8 mouse cellular contexts compared by ENCODE assay signal in genomic region chr11:82047746-82048415, GRCm38 (mm10). TPM values are rescaled to one million over a fixed set of nuclear protein-coding genes. Genes with fewer than 3 reads are reported as not detected.
A peak's percentile ranks its signal among the peaks of the same experiment; 100 is the strongest.
DNase-seq lines count a peak whose midpoint lies in the region; ATAC-seq and TF ChIP-seq lines count a peak whose summit lies in the region.

No protein-coding gene starts in this region.

- no peak for TF ChIP-seq POLR2A in lung, adult 2 months (IDR thresholded peaks at IDR 0.05; ENCODE audit: borderline replicate concordance, extremely low read depth, low read depth, low read length)
- no peak for TF ChIP-seq POLR2A in thymus, adult 2 months (IDR thresholded peaks at IDR 0.05; ENCODE audit: control insufficient read depth, extremely low read depth, insufficient read depth, low read length, poor library complexity)

- H3K4me3 ChIP-seq in midbrain, postnatal 0 days (ENCODE audit: low read depth, low read length) = no peak overlapping the region
- no peak overlapping the region for H3K4me3 ChIP-seq in midbrain, embryonic 15.5 days
- no peak overlapping the region for H3K4me3 ChIP-seq in lung, adult 2 months (replicated peaks; ENCODE audit: extremely low read depth, low read depth, low read length)
- H3K4me3 ChIP-seq in thymus, adult 2 months (ENCODE audit: control insufficient read depth, insufficient read depth, low read length) = no peak overlapping the region

- H3K4me1 ChIP-seq in midbrain, postnatal 0 days (ENCODE audit: insufficient read depth, low read length) = no peaks in the 10 kb centered on the region
- no peaks in the 10 kb centered on the region for H3K4me1 ChIP-seq in midbrain, embryonic 15.5 days
- H3K4me1 ChIP-seq in lung, adult 2 months (ENCODE audit: control insufficient read depth, insufficient read depth, low read length) = no peaks in the 10 kb centered on the region
- H3K4me1 ChIP-seq in thymus, adult 2 months (replicated peaks; ENCODE audit: control insufficient read depth, insufficient read depth, low read length) = no peaks in the 10 kb centered on the region

- no peak for ATAC-seq in midbrain, postnatal 0 days (ENCODE audit: low FRiP score)
- no peak for ATAC-seq in midbrain, embryonic 15.5 days (replicated peaks)

- no peak overlapping the region for H3K27ac ChIP-seq in midbrain, postnatal 0 days (ENCODE audit: low read depth, low read length)
- H3K27ac ChIP-seq in midbrain, embryonic 15.5 days = no peak overlapping the region
- no peak overlapping the region for H3K27ac ChIP-seq in thymus, adult 2 months (ENCODE audit: control insufficient read depth, insufficient read depth, low read length)

- H3K9ac ChIP-seq in midbrain, postnatal 0 days (replicated peaks; ENCODE audit: low read length, poor library complexity, severe bottlenecking) = no peak overlapping the region
- H3K9ac ChIP-seq in midbrain, embryonic 15.5 days = no peak overlapping the region

- no peaks in the 10 kb centered on the region for H3K9me3 ChIP-seq in midbrain, postnatal 0 days (ENCODE audit: low read length)
- H3K9me3 ChIP-seq in midbrain, embryonic 15.5 days = no peaks in the 10 kb centered on the region

- no peaks in the 10 kb centered on the region for H3K36me3 ChIP-seq in midbrain, postnatal 0 days (ENCODE audit: insufficient read depth, low read length)
- H3K36me3 ChIP-seq in midbrain, embryonic 15.5 days (replicated peaks) = no peaks in the 10 kb centered on the region
- H3K36me3 ChIP-seq in thymus, adult 2 months (ENCODE audit: control insufficient read depth, insufficient read depth, low read length) = no peaks in the 10 kb centered on the region

- peak; percentile 67 for TF ChIP-seq CTCF in midbrain, postnatal 0 days (IDR thresholded peaks at IDR 0.05)
- peak; percentile 39; the same call in 1 of the 2 replicates for TF ChIP-seq CTCF in lung, adult 2 months (IDR thresholded peaks at IDR 0.05; ENCODE audit: insufficient read depth, low read length)
- no peak for TF ChIP-seq CTCF in thymus, adult 2 months (IDR thresholded peaks at IDR 0.05; ENCODE audit: borderline replicate concordance, control insufficient read depth, extremely low read depth, insufficient read depth, low read length, poor library complexity)

- H3K4me2 ChIP-seq in midbrain, postnatal 0 days (ENCODE audit: low read depth, low read length, poor library complexity, severe bottlenecking) = no peak overlapping the region
- no peak overlapping the region for H3K4me2 ChIP-seq in midbrain, embryonic 15.5 days

- no peaks in the 10 kb centered on the region for H3K27me3 ChIP-seq in midbrain, postnatal 0 days (ENCODE audit: insufficient read depth, low read length)
- H3K27me3 ChIP-seq in midbrain, embryonic 15.5 days (replicated peaks) = no peaks in the 10 kb centered on the region
- H3K27me3 ChIP-seq in thymus, adult 2 months (ENCODE audit: control insufficient read depth, insufficient read depth, low read length) = no peaks in the 10 kb centered on the region

- 48% methylated on average over 6 of the region's 6 CpGs for WGBS in midbrain, postnatal 0 days
- 54% methylated on average over 6 of the region's 6 CpGs for WGBS in midbrain, embryonic 15.5 days
- WGBS in lung, adult 2 months = 30% methylated on average over 6 of the region's 6 CpGs
- WGBS in thymus, adult 2 months = 48% methylated on average over 6 of the region's 6 CpGs

- peak; percentile 28 to 33 for DNase-seq in cerebellum, postnatal 4 days (ENCODE audit: low spot score in 2 of 2)
- no peak for DNase-seq in cerebellum, adult 8-10 months
- peak; percentile 40 for DNase-seq in midbrain, postnatal 0 days (ENCODE audit: low spot score)
- peak; percentile 29 to 43 for DNase-seq in adrenal gland, postnatal 36 days
- peak; percentile 26 to 64 for DNase-seq in gastrocnemius, postnatal 4 days (ENCODE audit: low spot score in 2 of 2)
- peak; percentile 30 for DNase-seq in lung, adult 2 months
- peak; percentile 30 for DNase-seq in thymus, adult 2 months

RNA-seq across cellular contexts. Expression of gene Ccl7, which starts 2.4 kb away (rescaled TPM):
- 2.0 TPM in 1 of 2 replicates, not detected in the other for total RNA-seq in midbrain, postnatal 0 days (2014; rRNA removed)
- 1.5 and 2.2 TPM in 2 replicates for polyA plus RNA-seq in midbrain, postnatal 0 days (2015; fragmentation: Nextera tagmentation; extraction: Ambion mirVana)
- 0.28 and 0.74 TPM in 2 replicates for polyA plus RNA-seq in midbrain, embryonic 15.5 days (2015; fragmentation: Nextera tagmentation; extraction: Ambion mirVana)
- total RNA-seq in adrenal gland, postnatal 36 days (2021) = 1 to 10 TPM in 1 of 2 experiments, under 1 TPM in 1; 0.95 to 1.9 TPM
- 1 to 10 TPM; 3.7 to 4.2 TPM for total RNA-seq in gastrocnemius, postnatal 4 days (2021)
- polyA plus RNA-seq in lung, adult 2 months (2012; rRNA removed) = 0.51 and 0.58 TPM in 2 replicates
- 0.59 and 0.81 TPM in 2 replicates for polyA plus RNA-seq in thymus, adult 2 months (2012; rRNA removed)

RNA-seq across cellular contexts. Expression of gene Gm17268, which starts 9.5 kb away (rescaled TPM):
- not detected in 2 replicates for total RNA-seq in midbrain, postnatal 0 days (2014; rRNA removed)
- polyA plus RNA-seq in midbrain, postnatal 0 days (2015; fragmentation: Nextera tagmentation; extraction: Ambion mirVana) = not detected in 2 replicates
- not detected in 2 replicates for polyA plus RNA-seq in midbrain, embryonic 15.5 days (2015; fragmentation: Nextera tagmentation; extraction: Ambion mirVana)
- not detected for total RNA-seq in adrenal gland, postnatal 36 days (2021)
- not detected for total RNA-seq in gastrocnemius, postnatal 4 days (2021)
- polyA plus RNA-seq in lung, adult 2 months (2012; rRNA removed) = not detected in 2 replicates
- polyA plus RNA-seq in thymus, adult 2 months (2012; rRNA removed) = not detected in 2 replicates

RNA-seq across cellular contexts. Expression of gene Ccl11, which starts 9.7 kb away (rescaled TPM):
- 0.38 TPM in 1 of 2 replicates, not detected in the other for total RNA-seq in midbrain, postnatal 0 days (2014; rRNA removed)
- polyA plus RNA-seq in midbrain, postnatal 0 days (2015; fragmentation: Nextera tagmentation; extraction: Ambion mirVana) = 0.14 and 0.21 TPM in 2 replicates
- not detected in 2 replicates for polyA plus RNA-seq in midbrain, embryonic 15.5 days (2015; fragmentation: Nextera tagmentation; extraction: Ambion mirVana)
- 1 to 10 TPM; 4.2 to 7.5 TPM for total RNA-seq in adrenal gland, postnatal 36 days (2021)
- 1 to 10 TPM; 5.4 to 6.6 TPM for total RNA-seq in gastrocnemius, postnatal 4 days (2021)
- 6.9 and 7.6 TPM in 2 replicates for polyA plus RNA-seq in lung, adult 2 months (2012; rRNA removed)
- polyA plus RNA-seq in thymus, adult 2 months (2012; rRNA removed) = 19.3 and 30.1 TPM in 2 replicates

RNA-seq across cellular contexts. Expression of gene Ccl2, which starts 12.5 kb away (rescaled TPM):
- total RNA-seq in midbrain, postnatal 0 days (2014; rRNA removed) = 0.24 TPM in 1 of 2 replicates, not detected in the other
- 1.1 and 1.2 TPM in 2 replicates for polyA plus RNA-seq in midbrain, postnatal 0 days (2015; fragmentation: Nextera tagmentation; extraction: Ambion mirVana)
- 1.2 and 1.3 TPM in 2 replicates for polyA plus RNA-seq in midbrain, embryonic 15.5 days (2015; fragmentation: Nextera tagmentation; extraction: Ambion mirVana)
- 1 to 10 TPM; 1.2 to 1.3 TPM for total RNA-seq in adrenal gland, postnatal 36 days (2021)
- 10 to 100 TPM in 1 of 2 experiments, 1 to 10 TPM in 1; 4.8 to 10.3 TPM for total RNA-seq in gastrocnemius, postnatal 4 days (2021)
- 1.9 and 2.5 TPM in 2 replicates for polyA plus RNA-seq in lung, adult 2 months (2012; rRNA removed)
- 3.7 and 4.3 TPM in 2 replicates for polyA plus RNA-seq in thymus, adult 2 months (2012; rRNA removed)

RNA-seq across cellular contexts. Expression of gene Ccl12, which starts 53.8 kb away (rescaled TPM):
- total RNA-seq in midbrain, postnatal 0 days (2014; rRNA removed) = 0.71 and 1.4 TPM in 2 replicates
- 7.2 and 9.4 TPM in 2 replicates for polyA plus RNA-seq in midbrain, postnatal 0 days (2015; fragmentation: Nextera tagmentation; extraction: Ambion mirVana)
- 1.6 and 3.2 TPM in 2 replicates for polyA plus RNA-seq in midbrain, embryonic 15.5 days (2015; fragmentation: Nextera tagmentation; extraction: Ambion mirVana)
- not detected for total RNA-seq in adrenal gland, postnatal 36 days (2021)
- total RNA-seq in gastrocnemius, postnatal 4 days (2021) = 1 to 10 TPM; 3.9 to 7.8 TPM
- polyA plus RNA-seq in lung, adult 2 months (2012; rRNA removed) = 0.93 and 2.9 TPM in 2 replicates
- polyA plus RNA-seq in thymus, adult 2 months (2012; rRNA removed) = 5.4 and 10.5 TPM in 2 replicates
